Mouse (Mus musculus) kidney, postnatal 25 days (tissue): ENCODE data around the gene Foxs1.
A peak's percentile ranks its signal among the peaks of the same experiment; 100 is the strongest.

ENCODE experiments used
- DNase-seq, 2 experiments: peaks; one replicate each; pipeline ENCODE4 v3.0.0; 2021; ENCODE audit warnings: mixed read lengths in 2 of 2

The Foxs1 gene

DNA sequence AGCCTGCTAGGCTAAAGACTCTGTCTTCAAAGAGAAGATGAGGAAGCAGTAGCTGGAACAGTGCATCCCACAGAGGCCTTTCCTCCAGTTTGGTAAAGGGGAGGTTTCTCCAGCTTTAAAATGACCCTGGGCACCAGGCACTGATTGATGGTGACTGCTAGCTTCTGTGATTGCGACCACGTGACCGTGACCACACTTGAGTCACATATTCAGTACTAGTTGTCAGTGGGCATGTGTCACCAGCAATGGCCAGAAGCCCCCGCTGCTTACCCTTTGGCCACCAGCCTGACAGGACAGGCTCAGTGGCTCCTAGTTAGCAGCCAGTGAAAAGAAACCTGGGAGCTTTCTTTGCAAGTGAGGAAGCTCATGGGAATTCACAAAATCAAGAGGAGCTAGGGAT lies 29.4 kb downstream of the Foxs1 start:
- peak in 1 of 2 experiments; percentile 33 for DNase-seq

DNA sequence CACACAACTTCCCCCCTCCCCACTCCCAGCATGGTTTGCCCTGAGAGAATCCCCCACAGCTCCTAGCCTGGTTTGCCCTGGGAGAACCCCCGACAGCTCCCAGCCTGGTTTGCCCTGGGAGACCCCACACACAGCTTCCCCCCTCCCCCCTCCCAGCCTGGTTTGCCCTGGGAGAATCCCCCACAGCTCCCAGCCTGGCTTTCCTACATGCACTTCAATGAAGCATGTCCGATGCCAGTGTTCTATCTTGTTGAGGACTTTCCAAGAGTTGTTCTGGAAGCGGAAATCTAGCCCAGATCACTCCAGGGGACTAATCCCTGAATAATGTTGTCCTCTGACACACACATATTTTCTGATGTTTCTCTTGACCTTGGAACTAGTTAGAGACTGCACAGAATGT lies 30.4 kb downstream of the Foxs1 start:
- DNase-seq: peak in 1 of 2 experiments; percentile 34

DNA sequence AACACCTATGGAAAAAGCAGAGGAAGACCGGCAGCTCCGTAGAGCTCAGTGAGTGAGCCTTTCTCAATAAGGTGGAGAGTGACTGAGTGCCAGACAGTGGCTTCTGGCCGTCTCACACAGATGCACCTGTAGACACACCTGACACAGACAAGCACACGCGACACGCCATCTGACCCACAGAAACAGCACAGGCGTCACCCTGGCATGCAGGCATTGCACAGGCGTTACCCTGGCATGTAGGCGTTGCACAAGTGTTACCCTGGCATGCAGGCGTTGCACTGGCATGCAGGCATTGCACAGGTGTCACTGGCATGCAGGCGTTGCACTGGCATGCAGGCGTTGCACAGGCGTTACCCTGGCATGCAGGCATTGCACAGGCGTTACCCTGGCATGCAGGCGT lies 31.7 kb downstream of the Foxs1 start:
- peak in 1 of 2 experiments; percentile 14 for DNase-seq

DNA sequence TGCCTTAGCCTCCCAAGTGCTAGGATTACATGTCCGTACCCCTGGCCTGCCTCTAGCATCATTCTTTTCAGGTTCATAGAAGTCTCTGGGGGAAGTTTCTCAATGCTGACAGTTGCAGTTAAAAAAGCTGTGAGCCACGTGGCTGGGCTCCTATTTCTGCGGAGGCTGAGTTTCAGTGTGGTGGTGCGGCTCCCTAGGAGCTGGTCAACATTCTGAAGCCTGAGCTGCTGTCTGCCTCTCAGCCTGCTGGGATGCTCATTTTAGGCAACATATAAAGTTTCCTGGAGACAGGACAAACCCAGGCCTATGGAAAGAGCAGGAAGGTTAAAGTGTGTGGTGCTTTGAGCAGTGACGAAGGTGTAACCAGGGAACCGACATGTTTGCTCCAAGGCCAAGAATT lies 34.0 kb downstream of the Foxs1 start:
- no peak for DNase-seq

DNA sequence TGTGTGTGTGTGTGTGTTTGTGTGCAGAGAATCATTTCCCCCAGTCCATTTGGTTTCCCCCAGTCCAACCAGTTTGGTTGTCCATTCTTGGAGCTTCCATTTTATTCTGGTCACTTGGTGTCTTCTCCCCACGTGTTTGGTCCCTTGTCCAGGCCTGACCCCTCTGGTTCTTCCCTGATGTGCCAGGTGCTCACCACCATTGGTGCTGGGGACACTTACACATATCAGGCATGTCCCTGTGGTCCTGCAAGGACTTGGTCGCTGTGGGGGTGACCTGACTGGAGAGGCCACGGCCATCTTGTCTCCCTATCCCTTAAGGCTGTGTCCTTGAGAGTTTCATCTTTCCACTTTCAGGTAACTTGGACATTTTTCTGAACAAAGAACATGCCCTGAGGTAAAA lies 36.1 kb downstream of the Foxs1 start:
- no peak for DNase-seq

DNA sequence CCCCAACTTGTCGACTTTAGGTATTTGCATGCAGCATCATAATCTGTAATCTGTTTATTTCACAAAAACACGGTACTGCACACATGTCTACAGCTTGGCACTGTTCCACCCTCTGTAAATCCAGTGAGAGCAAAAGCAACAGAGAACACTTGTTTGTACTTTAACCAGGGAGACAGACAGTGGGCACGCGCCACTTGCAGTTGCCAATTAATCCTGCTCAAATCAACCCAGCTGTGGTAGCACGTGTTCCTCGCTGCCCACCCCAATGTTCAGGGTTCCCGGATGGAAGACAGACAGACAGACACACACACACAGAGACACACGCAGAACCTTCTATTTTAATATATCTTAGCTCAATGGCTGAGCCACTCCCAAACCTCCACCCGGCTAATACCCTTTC lies 37.2 kb downstream of the Foxs1 start:
- peak; percentile 54 to 72 for DNase-seq

DNA sequence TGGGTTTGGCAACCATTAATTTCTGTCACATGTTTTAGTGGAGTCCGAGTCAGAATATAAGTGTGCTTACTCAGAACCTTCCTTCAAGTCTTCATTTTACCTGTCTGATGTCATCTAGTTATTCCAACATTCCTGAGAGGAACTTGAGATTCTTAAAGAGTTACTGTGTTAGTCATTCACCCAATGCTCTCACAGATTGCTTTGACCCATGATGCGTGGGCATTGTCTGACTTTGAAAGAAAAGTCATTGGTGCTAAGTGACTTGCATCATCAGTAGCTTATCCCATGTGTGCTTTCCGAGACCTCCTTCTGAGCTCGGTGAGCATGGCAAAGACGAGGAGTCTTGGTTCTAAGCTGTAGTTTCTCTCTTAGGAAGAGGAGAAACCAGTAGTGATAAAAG lies 44.2 kb downstream of the Foxs1 start:
- DNase-seq: no peak

DNA sequence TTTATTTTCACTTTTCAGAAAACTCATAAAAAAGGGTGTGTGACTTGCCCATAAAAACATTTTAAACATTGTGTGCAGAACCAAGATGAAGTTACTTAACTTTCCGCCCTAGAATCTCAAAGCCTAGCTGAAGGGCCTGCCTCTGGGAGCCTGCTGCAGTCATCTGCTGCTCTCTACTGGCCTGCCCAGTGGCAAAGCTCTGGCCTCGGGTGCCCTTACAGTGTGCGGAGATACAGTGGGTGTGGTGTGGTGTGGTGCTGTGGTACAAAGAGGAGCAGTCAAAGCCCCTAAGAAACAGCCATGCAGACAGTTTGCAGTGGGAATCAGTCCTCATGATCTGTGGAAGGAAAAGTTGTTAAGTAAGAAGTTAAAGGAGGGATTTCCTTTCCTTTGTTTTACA lies 45.8 kb downstream of the Foxs1 start:
- no peak for DNase-seq

DNA sequence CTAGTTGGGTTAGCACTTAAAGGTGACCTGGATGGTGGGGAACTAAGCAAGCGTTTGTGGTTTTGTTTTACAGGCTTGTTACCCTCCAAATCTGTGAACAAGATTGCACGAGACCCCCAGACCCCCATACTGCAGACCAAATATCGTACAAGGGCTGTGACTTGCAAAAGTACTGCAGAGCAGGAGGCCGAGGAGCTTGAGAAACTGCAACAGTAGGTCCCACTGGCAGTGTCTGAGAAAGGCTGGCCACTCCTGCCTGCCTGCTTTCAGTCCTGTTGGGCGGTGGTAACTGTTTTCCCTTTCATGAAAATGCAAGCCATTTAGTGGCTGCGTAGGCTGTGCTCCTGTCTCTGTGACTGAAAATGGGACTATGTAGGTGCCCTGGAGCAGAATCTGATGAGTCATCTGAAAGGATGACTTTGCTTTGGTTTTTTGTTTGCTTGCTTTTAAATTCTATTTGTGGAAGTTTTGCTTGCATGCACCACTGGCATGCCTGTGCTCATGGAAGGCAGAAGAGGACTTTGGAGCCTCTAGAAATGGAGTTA lies 48.8 kb downstream of the Foxs1 start:
- no peak for DNase-seq
